Mouse (Mus musculus): ENCODE measurements around the gene Gm49345.
"Not testable (repeated sequence)": the region's sequence is repeated elsewhere in the genome, so short reads cannot be mapped to it uniquely, and the experiment has no call there.

The Gm49345 gene

DNA sequence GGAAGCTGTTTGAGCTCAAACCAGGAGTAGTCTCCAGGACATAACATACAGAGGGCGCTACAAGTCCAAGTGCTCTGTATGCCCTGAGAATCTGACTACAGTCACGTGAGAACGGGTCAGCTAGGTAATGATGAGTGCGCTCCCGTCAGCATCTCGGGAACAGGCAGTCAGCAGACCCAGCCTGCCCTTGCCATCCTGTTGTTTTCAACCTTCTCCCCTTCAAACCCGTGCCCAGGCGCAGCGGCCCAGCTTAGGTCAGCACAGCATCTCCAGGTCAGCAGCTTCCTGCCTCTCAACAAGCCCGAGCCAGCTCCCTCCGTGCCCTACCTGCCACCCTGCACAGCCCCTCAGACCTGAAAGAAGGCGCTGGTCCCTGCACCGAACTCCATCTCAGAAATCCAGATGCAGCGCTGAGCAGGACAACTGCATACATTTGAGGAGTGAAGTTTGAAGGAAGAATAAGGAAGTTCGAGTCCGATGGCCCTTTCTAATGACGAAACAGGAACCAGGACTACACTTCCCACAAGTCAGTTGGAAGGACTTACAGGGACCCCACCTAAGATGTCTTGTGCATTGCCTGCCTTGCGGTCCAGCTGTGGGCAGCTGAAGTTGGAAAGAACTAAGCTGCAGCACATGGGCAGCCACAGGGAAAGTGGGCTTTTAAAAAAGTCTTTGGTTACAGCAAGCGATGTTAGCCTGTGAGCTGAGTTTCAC is at the start of gene Gm49345, which contains the start of gene Zfp729a:
Gene Gm49345 (minus strand): TSS at position 476 of the 714 bp plus-strand sequence.
Gene Zfp729a (minus strand): TSS at position 498 of the 714 bp plus-strand sequence.
- DNase-seq: peak; percentile 92

- DNase-seq: no peak
These were observed 49.4 kb upstream of the Gm49345 start, which contains the start of gene Zfp738 for GRCm38 (mm10) chr13:67686971-67687370. Gene Zfp738 (minus strand): TSS chr13:67687071.

- not testable (repeated sequence) for DNase-seq
These were observed 46.3 kb upstream of the Gm49345 start for GRCm38 (mm10) chr13:67683841-67684240.

GRCm38 (mm10) chr13:67682959-67683735 is 45.6 kb upstream of the Gm49345 start:
- peak; percentile 92 for DNase-seq

DNA sequence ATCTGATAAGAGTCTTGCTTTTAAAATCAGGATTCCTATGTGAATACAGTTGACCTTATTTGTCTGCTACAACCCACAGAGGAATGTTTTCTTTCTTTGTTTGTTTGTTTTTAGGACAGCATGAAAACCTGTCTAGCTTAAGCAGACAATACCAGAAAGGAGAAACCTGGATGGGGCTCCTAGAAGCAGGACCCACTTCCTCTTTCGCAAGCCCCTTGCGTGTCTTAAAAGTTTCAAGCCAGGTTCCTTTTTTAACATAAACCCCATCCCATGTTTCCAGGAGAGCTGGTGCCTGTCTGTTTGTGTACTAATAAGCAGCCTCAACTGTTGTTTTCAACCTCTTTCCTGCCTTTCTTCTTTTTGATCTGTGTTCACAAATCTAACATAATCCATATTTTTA is 37.3 kb upstream of the Gm49345 start:
- DNase-seq: no peak

GRCm38 (mm10) chr13:67652496-67652895 is 14.9 kb upstream of the Gm49345 start:
- no peak for DNase-seq

- no peak for DNase-seq
These were observed 27.5 kb downstream of the Gm49345 start for GRCm38 (mm10) chr13:67610108-67610507.

- DNase-seq: peak; percentile 95
These were observed 28.3 kb downstream of the Gm49345 start, which contains the start of gene Zfp729b for GRCm38 (mm10) chr13:67609066-67609876. Gene Zfp729b (minus strand): TSS chr13:67609707.

GRCm38 (mm10) chr13:67572591-67573189 is 64.9 kb downstream of the Gm49345 start:
- no peak for DNase-seq

DNA sequence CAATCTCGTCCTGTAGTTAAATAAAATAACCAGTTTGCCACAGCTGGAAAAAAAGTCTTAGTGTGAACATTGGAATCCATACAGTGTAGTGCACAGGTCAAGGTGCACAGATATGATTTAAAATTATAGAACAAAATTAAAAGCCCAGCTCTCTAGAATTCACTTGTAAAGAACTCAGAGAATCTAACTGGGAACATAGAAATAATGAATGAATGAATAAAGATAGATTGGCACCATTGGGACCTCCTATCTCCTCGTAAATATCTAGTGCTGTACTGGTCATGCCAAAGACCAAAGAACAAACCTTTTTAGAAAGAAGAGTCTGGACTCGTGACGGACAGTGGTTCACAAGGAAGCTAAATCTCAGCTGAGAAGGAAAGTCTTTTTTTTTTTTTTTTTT is 83.8 kb downstream of the Gm49345 start, which contains the start of gene Zfp748:
Gene Zfp748 (minus strand): TSS at position 101 of the 400 bp plus-strand sequence.
- no peak for DNase-seq

GRCm38 (mm10) chr13:67552505-67553346 is 84.8 kb downstream of the Gm49345 start:
- peak; percentile 89 for DNase-seq

DNA sequence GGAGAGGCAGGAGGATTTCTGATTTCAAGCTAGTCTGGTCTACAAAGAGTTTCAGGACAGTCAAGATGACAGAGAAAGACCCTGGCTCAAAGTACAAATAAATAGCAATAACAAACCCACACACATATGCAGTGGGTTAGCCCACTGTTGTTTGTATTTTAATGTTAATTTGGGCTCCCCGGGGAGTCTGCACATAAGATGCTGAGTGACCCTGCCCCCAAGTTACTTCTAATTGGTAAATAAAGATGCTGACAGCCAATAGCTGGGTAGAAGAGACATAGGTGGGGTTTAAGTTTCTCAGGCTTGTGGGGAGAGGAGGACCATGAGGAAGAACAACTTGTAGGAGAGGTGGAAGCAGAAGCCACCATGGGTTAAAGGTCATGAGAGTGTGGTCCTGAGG is 91.6 kb downstream of the Gm49345 start:
- DNase-seq: no peak

All from lung, postnatal 10 days (tissue).